Mouse (Mus musculus) hindbrain, embryonic 15.5 days (tissue): ENCODE measurements around the gene Pold1. TPM values are rescaled to one million over a fixed set of nuclear protein-coding genes. Genes with fewer than 3 reads are reported as not detected.

Experiments used
- ATAC-seq: fragments of 200-750 bp; cut with Nextera tagmentation; 2 replicates; pipeline ENCODE4 v1.8.0; 2017; ENCODE audit warnings: low read depth, moderate number of reproducible peaks, moderate TSS enrichment; ENCODE audit not compliant: low FRiP score
- H3K27ac ChIP-seq: fragments of 300-500 bp; sonication (generic); replicated peaks from 2 replicates; pipeline ENCODE4 v1.5.1; 2015; ENCODE audit warnings: mild to moderate bottlenecking, inconsistent platforms
- H3K27me3 ChIP-seq: fragments of 300-500 bp; sonication (generic); 2 replicates; pipeline ENCODE4 v1.6.1; 2015; ENCODE audit warnings: control low read depth, inconsistent platforms
- H3K36me3 ChIP-seq: fragments of 300-500 bp; sonication (generic); 2 replicates; pipeline ENCODE4 v1.6.1; 2015; ENCODE audit warnings: control low read depth, inconsistent platforms
- H3K4me1 ChIP-seq: fragments of 300-500 bp; sonication (generic); replicated peaks from 2 replicates; pipeline ENCODE4 v1.6.1; 2015; ENCODE audit warnings: control low read depth, inconsistent platforms
- H3K4me2 ChIP-seq: fragments of 300-500 bp; sonication (generic); 2 replicates; pipeline ENCODE4 v1.6.1; 2015; ENCODE audit warnings: moderate library complexity, mild to moderate bottlenecking, inconsistent platforms
- H3K4me3 ChIP-seq: fragments of 300-500 bp; sonication (generic); 2 replicates; pipeline ENCODE4 v1.5.1; 2015; ENCODE audit warnings: mild to moderate bottlenecking, inconsistent platforms
- H3K9ac ChIP-seq: fragments of 300-500 bp; sonication (generic); 2 replicates; pipeline ENCODE4 v1.6.1; 2015; ENCODE audit warnings: inconsistent platforms
- H3K9me3 ChIP-seq: fragments of 300-500 bp; sonication (generic); 2 replicates; pipeline ENCODE4 v1.6.1; 2016; ENCODE audit warnings: control low read depth, inconsistent platforms
- WGBS: fragments of 180-500 bp; shearing (Covaris S2); methylation state at CpG from one replicate; pipeline ENCODE4 v1.1.7; 2015; 5-methylcytosine and 5-hydroxymethylcytosine counted together
- polyA plus RNA-seq: library from polyadenylated mRNA; unstranded; fragments of >200 nt; fragmentation: Nextera tagmentation; extraction: Ambion mirVana; gene quantifications from 2 replicates; pipeline ENCODE4 v1.2.1, GENCODE M21; 2015

Pold1 gene
- polyA plus RNA-seq, 1 experiment from 2014 or later, result 29.4 TPM

DNA sequence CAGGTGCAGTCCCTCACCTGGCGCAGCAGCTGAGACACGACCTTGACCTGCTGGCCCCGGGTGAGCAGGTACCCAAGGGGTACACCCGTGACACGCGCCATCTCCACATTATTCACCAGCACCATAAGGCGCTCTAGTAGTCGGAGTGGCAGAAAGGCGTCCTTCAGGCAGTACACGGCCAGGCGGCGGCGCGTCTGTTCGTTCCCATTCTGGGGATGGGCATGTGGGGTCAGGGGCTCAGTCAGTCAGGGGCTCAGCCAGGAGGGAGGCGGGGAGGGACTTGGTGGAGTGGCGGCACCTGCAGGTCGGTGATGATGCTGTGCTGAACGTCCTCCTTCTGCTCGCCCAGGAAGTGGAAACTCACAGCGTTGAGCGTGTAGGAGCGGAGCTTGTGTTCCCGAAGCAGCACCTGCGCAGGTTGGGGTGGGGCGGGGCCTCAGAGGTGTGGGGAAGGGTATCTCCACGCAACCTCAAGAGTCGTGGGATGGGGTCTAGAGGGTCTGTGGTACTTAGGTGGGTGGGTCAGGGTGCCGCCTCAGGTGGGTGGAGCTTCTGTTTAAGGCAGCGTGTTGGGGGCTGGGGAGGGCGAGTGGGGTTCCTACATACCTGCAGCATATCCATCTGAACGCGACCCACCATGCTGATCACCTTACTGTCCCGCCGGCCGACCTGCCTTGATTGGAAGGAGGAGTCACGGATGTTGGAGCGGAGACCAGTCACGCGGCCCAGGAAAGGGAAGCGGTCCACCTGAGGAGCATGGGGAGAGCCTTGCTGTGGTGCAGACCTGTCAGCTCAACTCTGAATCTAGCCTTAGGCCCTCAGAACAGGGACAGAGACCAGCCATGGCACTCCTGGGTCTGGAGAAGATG, 9.7 kb downstream of the Pold1 start:
- H3K9ac ChIP-seq, result no peak overlapping the region
- no peak overlapping the region for H3K4me3 ChIP-seq
- ATAC-seq, result no peak
- WGBS, result 92% methylated on average over 41 of the region's 41 CpGs
- H3K27me3 ChIP-seq, result no peaks in the 10 kb centered on the region
- H3K36me3 ChIP-seq, result peaks cover 6% of the 10 kb centered on the region; the same call in 1 of the 2 replicates
- H3K27ac ChIP-seq, result no peak overlapping the region
- H3K4me1 ChIP-seq, result no peaks in the 10 kb centered on the region
- H3K9me3 ChIP-seq, result no peaks in the 10 kb centered on the region
- H3K4me2 ChIP-seq, result no peak overlapping the region

DNA sequence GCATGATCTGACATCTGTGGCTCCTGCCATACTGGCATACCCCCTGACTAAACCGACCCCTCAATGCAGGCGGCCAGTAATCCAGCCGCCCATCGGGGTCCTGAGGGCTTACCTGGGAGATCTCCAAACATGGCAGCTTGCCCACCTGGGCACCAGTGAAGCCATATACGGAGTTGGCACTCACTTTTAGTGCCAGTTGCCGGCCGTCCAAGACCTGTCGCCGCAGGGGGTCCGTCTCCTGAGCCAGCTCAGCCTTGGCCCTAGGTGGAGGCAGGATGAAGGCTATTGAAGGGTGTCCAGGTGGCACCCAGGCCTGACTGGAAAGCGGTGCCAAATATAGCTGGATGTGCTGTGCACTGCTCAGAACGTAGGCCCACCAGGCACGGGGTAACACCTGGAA, 11.2 kb downstream of the Pold1 start:
- no peak for ATAC-seq
- 90% methylated on average over 13 of the region's 13 CpGs for WGBS
- no peaks in the 10 kb centered on the region for H3K27me3 ChIP-seq
- no peak overlapping the region for H3K4me3 ChIP-seq
- no peaks in the 10 kb centered on the region for H3K4me1 ChIP-seq
- no peak overlapping the region for H3K4me2 ChIP-seq
- H3K9ac ChIP-seq, result no peak overlapping the region
- H3K9me3 ChIP-seq, result no peaks in the 10 kb centered on the region
- peaks cover 6% of the 10 kb centered on the region; the same call in 1 of the 2 replicates for H3K36me3 ChIP-seq
- no peak overlapping the region for H3K27ac ChIP-seq

DNA sequence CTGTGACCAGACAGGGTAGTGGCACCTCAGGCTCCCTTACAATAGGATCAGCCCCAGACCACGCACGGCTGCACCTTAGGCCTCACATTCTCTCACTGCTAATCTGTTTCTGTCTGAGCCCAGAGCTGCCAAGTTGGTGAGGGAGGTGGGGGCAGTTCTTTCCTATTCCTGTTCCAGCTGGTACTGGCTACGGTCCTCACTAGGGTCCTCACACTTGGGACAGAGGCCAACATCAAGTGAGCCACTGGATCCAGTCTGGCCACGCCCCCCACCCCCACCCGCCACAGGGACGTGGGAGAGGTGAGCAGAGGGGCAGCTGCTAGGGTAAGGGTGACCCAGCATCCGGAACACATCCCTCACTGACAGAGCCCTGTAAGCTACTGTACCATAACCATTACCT, 11.6 kb downstream of the Pold1 start:
- Histone ChIP-seq H3K4me1 (no peaks in the 10 kb centered on the region), H3K27me3 (no peaks in the 10 kb centered on the region), H3K4me2 (no peak overlapping the region), H3K36me3 (peaks cover 6% of the 10 kb centered on the region; the same call in 1 of the 2 replicates), H3K27ac (no peak overlapping the region), H3K9me3 (no peaks in the 10 kb centered on the region), H3K4me3 (no peak overlapping the region), H3K9ac (no peak overlapping the region)
- 84% methylated on average over 7 of the region's 7 CpGs for WGBS
- no peak for ATAC-seq

- Histone ChIP-seq H3K9ac (no peak overlapping the region), H3K9me3 (no peaks in the 10 kb centered on the region), H3K4me1 (no peaks in the 10 kb centered on the region), H3K4me2 (no peak overlapping the region), H3K36me3 (peaks cover 6% of the 10 kb centered on the region; the same call in 1 of the 2 replicates), H3K4me3 (no peak overlapping the region), H3K27me3 (no peaks in the 10 kb centered on the region), H3K27ac (no peak overlapping the region)
- 77% methylated on average over 6 of the region's 6 CpGs for WGBS
- no peak for ATAC-seq
Measured at GRCm38 (mm10) chr7:44536590-44536968, 12.1 kb downstream of the Pold1 start.

DNA sequence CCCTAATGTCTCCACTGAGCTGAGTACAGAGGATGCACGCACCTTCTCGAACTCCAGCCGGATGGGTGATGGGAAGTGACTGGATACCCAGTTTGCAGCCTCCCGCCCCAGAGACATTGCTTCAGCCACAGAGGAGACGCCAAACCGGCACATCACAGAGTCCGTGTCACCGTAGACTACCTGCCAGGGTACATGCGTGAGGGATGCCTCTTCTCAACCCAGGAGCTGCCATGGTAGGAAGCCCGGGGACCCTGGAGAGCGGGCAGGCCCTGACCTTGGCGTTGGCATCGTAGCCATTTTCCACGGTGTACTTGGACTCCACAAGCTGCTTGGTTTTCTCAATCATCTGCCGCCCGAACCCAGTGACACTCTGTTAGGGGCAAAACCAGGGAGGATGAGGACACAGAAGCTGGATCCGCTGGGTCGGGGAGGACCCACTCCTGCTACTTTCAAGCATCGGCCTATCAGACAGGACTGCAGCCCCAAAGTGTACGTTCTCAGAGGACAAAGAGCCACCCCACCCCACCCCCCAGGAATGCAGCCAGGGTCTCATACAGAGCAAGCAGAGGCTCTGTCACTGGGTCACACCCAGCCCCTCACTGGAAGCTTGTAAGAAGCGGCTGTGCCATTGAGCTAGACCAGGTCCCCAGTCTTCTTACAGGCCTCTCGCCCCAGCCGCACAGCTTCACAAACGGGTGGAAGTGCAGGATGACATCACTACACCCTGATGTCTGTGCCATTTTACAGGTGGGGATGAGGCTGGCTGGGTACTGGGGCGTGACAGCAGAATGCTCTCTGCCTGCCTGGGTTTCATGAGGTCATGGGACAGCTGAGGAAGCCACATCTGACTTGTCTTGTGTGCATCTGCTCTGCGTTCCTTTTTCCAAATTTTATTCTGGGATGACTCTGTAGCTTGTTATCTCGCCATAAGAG, 12.7 kb downstream of the Pold1 start:
- Histone ChIP-seq H3K4me1 (no peaks in the 10 kb centered on the region), H3K9me3 (no peaks in the 10 kb centered on the region), H3K27me3 (no peaks in the 10 kb centered on the region), H3K4me3 (no peak overlapping the region), H3K36me3 (peaks cover 3% of the 10 kb centered on the region; the same call in 1 of the 2 replicates), H3K27ac (no peak overlapping the region), H3K9ac (no peak overlapping the region), H3K4me2 (no peak overlapping the region)
- no peak for ATAC-seq
- WGBS, result 92% methylated on average over 27 of the region's 27 CpGs

DNA sequence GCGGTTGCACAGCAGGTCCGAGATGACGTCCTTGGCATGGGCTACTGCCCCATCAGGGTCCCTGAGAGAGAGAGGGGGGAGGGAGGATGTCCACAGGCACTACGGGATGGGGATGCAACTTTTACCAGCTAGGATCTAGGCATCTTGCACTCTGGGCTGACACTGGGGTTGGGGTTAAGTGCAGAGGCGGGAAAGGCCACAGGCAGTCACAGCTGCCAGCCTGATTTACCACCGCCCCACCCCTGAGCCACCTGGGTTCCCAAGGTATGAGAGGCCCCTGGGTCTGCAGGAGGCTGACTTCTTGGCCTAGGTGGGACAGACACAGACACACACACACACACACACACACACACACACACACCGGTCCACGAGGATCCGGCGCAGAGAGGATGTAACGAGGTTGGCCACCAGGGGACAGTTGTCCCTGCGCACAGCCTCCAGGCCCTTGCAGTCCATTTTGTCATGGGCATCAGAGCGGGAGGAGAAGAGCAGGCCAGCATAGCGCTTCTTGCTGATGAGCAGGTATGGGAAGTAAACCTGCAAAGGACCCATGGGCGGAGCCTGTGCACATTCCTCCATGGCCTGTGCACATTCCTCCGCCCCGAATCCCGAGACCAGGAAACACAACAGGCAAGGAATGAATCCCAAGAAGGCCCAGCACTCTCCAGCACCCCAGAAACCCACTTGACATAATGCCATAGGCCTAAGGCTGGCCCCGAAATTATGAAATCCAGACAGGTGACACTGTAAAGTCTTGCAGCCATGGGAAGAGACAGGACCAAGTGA, 13.8 kb downstream of the Pold1 start:
- no peak overlapping the region for H3K4me3 ChIP-seq

GRCm38 (mm10) chr7:44534242-44534641, 14.4 kb downstream of the Pold1 start:
- Histone ChIP-seq H3K4me2 (no peak overlapping the region), H3K4me1 (no peaks in the 10 kb centered on the region), H3K27ac (no peak overlapping the region), H3K36me3 (no peaks in the 10 kb centered on the region), H3K9ac (no peak overlapping the region), H3K9me3 (no peaks in the 10 kb centered on the region), H3K27me3 (0 out of 2 replicates have a peak, but pooled peaks cover 1% of the 10 kb centered on the region), H3K4me3 (no peak overlapping the region)
- 91% methylated on average over 13 of the region's 13 CpGs for WGBS
- no peak for ATAC-seq

More for the DNA sequence above, 13.8 kb downstream of the Pold1 start:
- Histone ChIP-seq H3K9me3 (no peaks in the 10 kb centered on the region), H3K27me3 (no peaks in the 10 kb centered on the region), H3K9ac (no peak overlapping the region), H3K4me1 (no peaks in the 10 kb centered on the region), H3K27ac (no peak overlapping the region), H3K36me3 (no peaks in the 10 kb centered on the region), H3K4me2 (no peak overlapping the region)
- no peak for ATAC-seq
- 93% methylated on average over 19 of the region's 19 CpGs for WGBS

GRCm38 (mm10) chr7:44533746-44534045, 15.0 kb downstream of the Pold1 start:
- Histone ChIP-seq H3K9me3 (no peaks in the 10 kb centered on the region), H3K4me1 (no peaks in the 10 kb centered on the region), H3K4me3 (no peak overlapping the region), H3K27ac (no peak overlapping the region), H3K36me3 (no peaks in the 10 kb centered on the region), H3K4me2 (no peak overlapping the region), H3K9ac (no peak overlapping the region), H3K27me3 (peaks cover 7% of the 10 kb centered on the region)
- 81% methylated on average over 12 of the region's 12 CpGs for WGBS
- no peak for ATAC-seq

DNA sequence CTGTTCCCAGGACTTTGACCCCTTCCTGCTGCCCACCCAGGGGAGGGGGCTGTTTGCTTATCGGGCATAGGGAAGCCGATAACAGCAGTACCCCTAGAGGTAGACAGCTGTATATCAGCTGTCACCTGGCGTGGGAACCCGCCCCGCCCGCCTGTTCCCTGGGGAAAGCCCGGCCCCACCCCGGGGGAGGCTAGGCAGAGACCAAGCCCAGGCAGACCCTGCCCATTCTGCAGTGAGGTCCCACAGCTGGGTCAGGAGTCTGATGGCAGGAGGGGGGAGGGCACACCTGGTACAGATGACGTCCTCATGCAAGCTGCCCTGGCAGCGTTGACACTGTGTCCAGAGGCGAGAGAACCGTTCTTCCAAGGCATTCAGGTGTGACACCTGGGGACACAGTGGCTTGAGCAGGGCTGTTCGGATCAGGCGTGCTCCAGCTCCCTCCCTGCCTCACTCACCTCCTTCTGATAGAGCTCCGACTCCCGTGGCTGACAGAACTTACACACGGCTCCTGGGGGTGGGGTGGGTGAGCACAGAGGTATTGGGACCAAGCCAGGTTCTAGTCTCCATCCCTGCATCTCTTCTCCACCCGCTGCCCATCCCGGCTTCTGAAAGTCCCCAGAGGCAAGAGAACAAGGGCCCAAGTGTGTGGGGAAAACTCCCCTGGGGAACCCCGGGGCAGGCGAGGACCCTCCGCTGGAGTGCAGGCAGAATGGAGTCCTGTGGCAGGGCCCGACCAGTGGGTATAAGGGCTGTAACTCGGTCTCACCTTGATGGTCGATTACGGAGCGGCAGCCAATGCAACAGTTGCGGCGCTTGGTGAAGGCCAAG, 15.5 kb downstream of the Pold1 start:
- WGBS, result 86% methylated on average over 25 of the region's 29 CpGs
- no peak for ATAC-seq

GRCm38 (mm10) chr7:44531946-44532732, 16.5 kb downstream of the Pold1 start, which contains the start of gene Spib:
Spib (minus strand) TSS chr7:44532071.
- Histone ChIP-seq H3K4me3 (no peak within 1 kb of the TSS), H3K9ac (no peak within 1 kb of the TSS), H3K27me3 (peaks cover 10% of the 10 kb centered on the region), H3K36me3 (no peaks in the 10 kb centered on the region), H3K4me1 (peaks cover 8% of the 10 kb centered on the region), H3K27ac (no peak within 1 kb of the TSS), H3K4me2 (no peak within 1 kb of the TSS), H3K9me3 (no peaks in the 10 kb centered on the region)
- 79% methylated on average over 4 of the region's 4 CpGs for WGBS
- ATAC-seq, result no peak

More for the DNA sequence above, 15.5 kb downstream of the Pold1 start:
- no peak overlapping the region for H3K4me2 ChIP-seq
- H3K27me3 ChIP-seq, result peaks cover 10% of the 10 kb centered on the region
- no peak overlapping the region for H3K9ac ChIP-seq
- H3K27ac ChIP-seq, result no peak overlapping the region
- no peaks in the 10 kb centered on the region for H3K36me3 ChIP-seq
- no peaks in the 10 kb centered on the region for H3K9me3 ChIP-seq
- peaks cover 2% of the 10 kb centered on the region for H3K4me1 ChIP-seq
- no peak overlapping the region for H3K4me3 ChIP-seq
